Mouse (Mus musculus) hindbrain, embryonic 13.5 days (tissue): ENCODE results near the gene Kcns1. TPM values are rescaled to one million over a fixed set of nuclear protein-coding genes. Genes with fewer than 3 reads are reported as not detected.

Experiments
- polyA plus RNA-seq: library from polyadenylated mRNA; unstranded; fragments of >200 nt; fragmentation: Nextera tagmentation; extraction: Ambion mirVana; gene quantifications from 2 replicates; pipeline ENCODE4 v1.2.1, GENCODE M21; 2015

Kcns1 gene
- polyA plus RNA-seq, 1 experiment from 2014 or later, result 0.17 TPM

Other genes starting within 250 kb of the Kcns1 start
- gene Ywhab, start 176.2 kb downstream of the Kcns1 start, polyA plus RNA-seq, result 434 and 443 TPM in 2 replicates
- gene Pabpc1l, start 145.7 kb downstream of the Kcns1 start, polyA plus RNA-seq, result 0.44 and 2.2 TPM in 2 replicates
- gene Stk4, start 100.8 kb downstream of the Kcns1 start, polyA plus RNA-seq, result 21.1 and 24.0 TPM in 2 replicates
- gene Tomm34, start 99.9 kb downstream of the Kcns1 start, polyA plus RNA-seq, result 47.1 and 49.5 TPM in 2 replicates
- gene Wfdc5, start 11.6 kb upstream of the Kcns1 start, polyA plus RNA-seq, result not detected in 2 replicates
- not detected in 2 replicates for gene Wfdc12, start 19.5 kb upstream of the Kcns1 start, polyA plus RNA-seq
- not detected in 2 replicates for gene Wfdc15a, start 29.0 kb upstream of the Kcns1 start, polyA plus RNA-seq
- not detected in 2 replicates for gene Wfdc15b, start 50.5 kb upstream of the Kcns1 start, polyA plus RNA-seq
- not detected in 2 replicates for gene Svs2, start 67.4 kb upstream of the Kcns1 start, polyA plus RNA-seq
- not detected in 2 replicates for gene Svs3b, start 85.5 kb upstream of the Kcns1 start, polyA plus RNA-seq
- gene Svs4, start 107.3 kb upstream of the Kcns1 start, polyA plus RNA-seq, result not detected in 2 replicates
- not detected in 2 replicates for gene Svs3a, start 118.2 kb upstream of the Kcns1 start, polyA plus RNA-seq
- not detected in 2 replicates for gene Svs6, start 145.6 kb upstream of the Kcns1 start, polyA plus RNA-seq
- gene Svs5, start 161.6 kb upstream of the Kcns1 start, polyA plus RNA-seq, result not detected in 2 replicates
- gene Slpi, start 218.0 kb upstream of the Kcns1 start, polyA plus RNA-seq, result 0.49 and 0.92 TPM in 2 replicates
- gene Rbpjl, start 232.0 kb upstream of the Kcns1 start, polyA plus RNA-seq, result 0.05 and 0.09 TPM in 2 replicates
- gene Matn4, start 234.0 kb upstream of the Kcns1 start, polyA plus RNA-seq, result 2.3 and 9.3 TPM in 2 replicates